Mouse (Mus musculus) ES-Bruce4 (cell line): ENCODE data around the gene Prtn3. TPM values are rescaled to one million over a fixed set of nuclear protein-coding genes. Genes with fewer than 3 reads are reported as not detected.

ENCODE experiments used
- H3K27ac ChIP-seq: 2 replicates; pipeline ENCODE4 v1.5.1; 2012; ENCODE audit warnings: low read length, inconsistent platforms; ENCODE audit not compliant: insufficient read depth
- H3K27me3 ChIP-seq: 2 replicates; pipeline ENCODE4 v1.6.1; 2012; ENCODE audit warnings: mild to moderate bottlenecking, low read length, inconsistent platforms; ENCODE audit not compliant: control insufficient read depth, poor library complexity, insufficient read depth, severe bottlenecking
- H3K36me3 ChIP-seq: 2 replicates; pipeline ENCODE4 v1.6.1; 2012; ENCODE audit warnings: inconsistent platforms, mild to moderate bottlenecking, low read length, moderate library complexity; ENCODE audit not compliant: control insufficient read depth, poor library complexity, insufficient read depth, severe bottlenecking
- H3K4me1 ChIP-seq: one replicate; pipeline ENCODE4 v1.8.1; 2011; ENCODE audit warnings: low read length; ENCODE audit not compliant: control insufficient read depth, insufficient read depth
- H3K4me3 ChIP-seq: 2 replicates; pipeline ENCODE4 v1.5.1; 2011; ENCODE audit warnings: low read depth, mild to moderate bottlenecking, low read length
- H3K9ac ChIP-seq: 2 replicates; pipeline ENCODE4 v1.6.1; 2012; ENCODE audit warnings: low read depth, mild to moderate bottlenecking, inconsistent platforms; ENCODE audit not compliant: poor library complexity, severe bottlenecking
- H3K9me3 ChIP-seq: replicated peaks from 2 replicates; pipeline ENCODE4 v1.6.1; 2012; ENCODE audit warnings: mild to moderate bottlenecking, low read length, inconsistent platforms; ENCODE audit not compliant: control insufficient read depth, poor library complexity, insufficient read depth, severe bottlenecking
- CTCF ChIP-seq: IDR thresholded peaks from one replicate; pipeline ENCODE4 v1.8.1; 2011; ENCODE audit warnings: low read depth, low read length
- EP300 ChIP-seq: IDR thresholded peaks from 2 replicates; pipeline ENCODE4 v1.6.1; 2011; ENCODE audit warnings: low read depth, low read length; ENCODE audit not compliant: insufficient read depth
- POLR2A ChIP-seq: IDR thresholded peaks from one replicate; pipeline ENCODE4 v1.8.1; 2011; ENCODE audit warnings: low read length; ENCODE audit not compliant: insufficient read depth
- polyA plus RNA-seq: library from polyadenylated mRNA; stranded (reverse); fragments of >200 nt; gene quantifications from 2 replicates; pipeline ENCODE4 v1.2.4, GENCODE M21; 2011; ENCODE audit warnings: low read depth; ENCODE audit not compliant: missing spikeins, insufficient read depth, insufficient read length

Gene Prtn3
- polyA plus RNA-seq, 1 experiment: 13.1 TPM

- no peak overlapping the region for H3K9ac ChIP-seq
- peak overlapping the region; percentile 3; the same call in 1 of the 2 replicates for H3K4me3 ChIP-seq
- H3K27ac ChIP-seq: no peak overlapping the region
- H3K27me3 ChIP-seq: no peaks in the 10 kb centered on the region
- no peaks in the 10 kb centered on the region for H3K36me3 ChIP-seq
- TF ChIP-seq CTCF: no peak
- no peak for TF ChIP-seq EP300
- no peak for TF ChIP-seq POLR2A
- H3K4me1 ChIP-seq: peaks cover 7% of the 10 kb centered on the region
- no peaks in the 10 kb centered on the region for H3K9me3 ChIP-seq
These were observed 44.2 kb downstream of the Prtn3 start for GRCm38 (mm10) chr10:79918231-79919078.

- peaks cover 7% of the 10 kb centered on the region for H3K4me1 ChIP-seq
These were observed 45.1 kb downstream of the Prtn3 start for GRCm38 (mm10) chr10:79919251-79919849.

DNA sequence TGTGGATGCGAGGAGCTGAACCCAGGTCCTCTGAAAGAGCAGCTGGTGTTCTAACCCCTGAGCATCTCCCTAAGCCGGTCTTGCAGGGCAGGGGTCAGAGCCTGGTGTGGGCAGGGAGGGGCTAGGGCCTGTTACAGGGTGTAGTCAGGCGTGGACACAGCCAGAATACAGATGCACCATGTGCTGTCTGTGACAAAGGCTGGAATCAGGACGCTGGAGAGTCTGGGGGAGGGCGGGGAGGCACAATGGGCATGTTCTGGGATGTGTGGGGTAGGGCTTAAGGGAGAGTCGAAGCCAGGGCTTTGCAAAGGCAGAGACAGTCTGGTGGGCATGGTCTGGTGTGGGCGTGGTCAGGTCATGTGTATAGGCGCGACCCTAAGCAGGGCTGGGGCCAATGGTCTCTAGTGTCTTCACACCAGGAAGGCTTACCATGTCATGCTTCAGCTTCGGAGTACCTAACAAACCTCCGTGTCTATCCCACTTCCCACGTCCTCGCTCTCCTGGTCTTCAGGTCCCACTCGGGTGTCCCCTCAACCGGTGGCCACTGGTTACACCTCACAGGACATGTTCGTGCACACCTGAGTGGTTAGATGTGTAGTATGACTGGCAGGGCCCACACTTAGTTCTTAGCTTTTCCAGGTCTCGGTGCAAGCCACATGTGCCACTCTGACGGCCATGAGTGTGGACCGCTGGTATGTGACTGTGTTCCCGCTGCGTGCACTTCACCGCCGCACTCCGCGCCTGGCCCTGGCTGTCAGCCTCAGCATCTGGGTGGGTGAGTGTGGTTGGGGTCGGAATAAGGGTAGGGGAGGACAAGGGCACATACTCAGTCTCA lies 46.0 kb downstream of the Prtn3 start:
- no peak overlapping the region for H3K27ac ChIP-seq
- no peak for TF ChIP-seq EP300
- TF ChIP-seq CTCF: no peak
- TF ChIP-seq POLR2A: no peak
- H3K4me3 ChIP-seq: peak overlapping the region; percentile 22; the same call in 1 of the 2 replicates
- no peaks in the 10 kb centered on the region for H3K36me3 ChIP-seq
- no peaks in the 10 kb centered on the region for H3K9me3 ChIP-seq
- no peaks in the 10 kb centered on the region for H3K27me3 ChIP-seq
- H3K4me1 ChIP-seq: peaks cover 7% of the 10 kb centered on the region
- H3K9ac ChIP-seq: no peak overlapping the region

More at GRCm38 (mm10) chr10:79919251-79919849, 45.1 kb downstream of the Prtn3 start:
- no peak for TF ChIP-seq EP300
- no peak for TF ChIP-seq POLR2A
- no peak for TF ChIP-seq CTCF
- Histone ChIP-seq H3K27ac (no peak overlapping the region), H3K36me3 (no peaks in the 10 kb centered on the region), H3K4me3 (peak overlapping the region; percentile 64), H3K9ac (no peak overlapping the region), H3K27me3 (no peaks in the 10 kb centered on the region), H3K9me3 (no peaks in the 10 kb centered on the region)

DNA sequence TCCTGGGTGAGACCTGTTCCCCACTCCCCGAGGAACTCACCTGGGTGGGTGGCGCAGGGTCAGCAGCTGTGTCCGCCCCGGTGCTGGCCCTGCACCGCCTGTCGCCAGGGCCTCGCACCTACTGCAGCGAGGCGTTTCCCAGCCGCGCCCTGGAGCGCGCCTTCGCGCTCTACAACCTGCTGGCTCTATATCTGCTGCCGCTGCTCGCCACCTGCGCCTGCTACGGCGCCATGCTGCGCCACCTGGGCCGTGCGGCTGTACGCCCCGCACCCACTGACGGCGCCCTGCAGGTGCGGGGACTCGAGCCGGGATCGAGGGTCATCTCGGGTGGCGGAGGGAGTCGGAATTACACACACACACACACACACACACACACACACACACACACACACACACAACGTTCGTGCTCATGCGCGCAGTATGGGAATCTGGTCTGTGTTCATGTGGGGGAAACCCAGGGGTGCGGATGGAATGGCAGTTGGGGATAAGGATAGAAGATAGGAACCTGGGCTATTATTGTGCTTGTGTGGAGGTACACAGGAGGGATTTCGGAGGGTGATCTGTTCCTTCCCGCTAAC lies 46.8 kb downstream of the Prtn3 start, which contains the start of gene R3hdm4:
R3hdm4 (minus strand) TSS at position 251 of the 578 bp plus-strand sequence.
- H3K9me3 ChIP-seq: no peaks in the 10 kb centered on the region
- peak within 1 kb of the TSS; percentile 49 for H3K4me3 ChIP-seq
- no peaks in the 10 kb centered on the region for H3K27me3 ChIP-seq
- H3K9ac ChIP-seq: peak within 1 kb of the TSS; percentile 37
- TF ChIP-seq EP300: no peak
- TF ChIP-seq CTCF: no peak
- TF ChIP-seq POLR2A: no peak
- H3K27ac ChIP-seq: no peak within 1 kb of the TSS
- H3K36me3 ChIP-seq: no peaks in the 10 kb centered on the region
- H3K4me1 ChIP-seq: peaks cover 7% of the 10 kb centered on the region

DNA sequence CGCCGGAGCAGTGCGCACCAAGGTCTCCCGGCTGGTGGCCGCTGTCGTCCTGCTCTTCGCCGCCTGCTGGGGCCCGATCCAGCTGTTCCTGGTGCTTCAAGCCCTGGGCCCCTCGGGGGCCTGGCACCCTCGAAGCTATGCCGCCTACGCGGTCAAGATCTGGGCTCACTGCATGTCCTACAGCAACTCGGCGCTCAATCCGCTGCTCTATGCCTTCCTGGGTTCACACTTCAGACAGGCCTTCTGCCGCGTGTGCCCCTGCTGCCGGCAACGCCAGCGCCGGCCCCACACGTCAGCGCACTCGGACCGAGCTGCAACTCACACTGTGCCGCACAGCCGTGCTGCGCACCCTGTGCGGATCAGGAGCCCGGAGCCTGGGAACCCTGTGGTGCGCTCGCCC lies 47.3 kb downstream of the Prtn3 start:
- no peak for TF ChIP-seq EP300
- no peak for TF ChIP-seq POLR2A
- TF ChIP-seq CTCF: no peak
- peak overlapping the region; percentile 37 for H3K9ac ChIP-seq
- no peaks in the 10 kb centered on the region for H3K9me3 ChIP-seq
- peak overlapping the region; percentile 49 for H3K4me3 ChIP-seq
- no peaks in the 10 kb centered on the region for H3K36me3 ChIP-seq
- no peaks in the 10 kb centered on the region for H3K27me3 ChIP-seq
- H3K27ac ChIP-seq: no peak overlapping the region
- peaks cover 7% of the 10 kb centered on the region for H3K4me1 ChIP-seq
